Mouse (Mus musculus) liver, postnatal 0 days (tissue): Measurements from ENCODE around the gene Eif4h.

Source experiments
- CTCF ChIP-seq: sonication (generic); IDR thresholded peaks from 2 replicates; pipeline ENCODE4 v1.5.1; 2016; ENCODE audit warnings: antibody characterized with exemption, low read depth
- EP300 ChIP-seq: IDR thresholded peaks from 2 replicates; pipeline ENCODE4 v1.6.1; 2016; ENCODE audit warnings: antibody characterized with exemption, low read depth, mild to moderate bottlenecking

DNA sequence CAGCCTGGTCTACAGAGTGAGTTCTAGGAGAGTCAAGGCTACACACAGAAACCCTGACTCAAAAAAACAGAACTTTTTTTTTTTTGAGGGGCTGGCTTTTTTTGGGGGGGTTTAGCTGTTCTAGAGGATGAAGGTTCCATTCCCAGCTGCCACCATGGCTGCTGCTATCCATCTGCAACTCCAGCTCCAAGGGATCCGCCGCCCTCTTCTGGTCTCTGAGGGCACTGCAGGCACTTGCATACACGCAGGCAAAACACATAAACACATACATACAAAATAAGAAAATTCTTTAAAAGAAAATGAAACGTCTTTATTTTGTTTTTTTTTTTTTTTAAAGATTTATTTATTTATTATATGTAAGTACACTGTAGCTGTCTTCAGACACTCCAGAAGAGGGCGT is 11.6 kb upstream of the Eif4h start:
- TF ChIP-seq CTCF (peak; percentile 76), EP300 (no peak)
